ENCODE assay signal across 14 mouse cellular contexts in genomic region chr10:8177618-8178017, GRCm38 (mm10).
DNase-seq lines count a peak whose midpoint lies in the region; ATAC-seq and TF ChIP-seq lines count a peak whose summit lies in the region.
"Had no signal": no experiment of that assay in that cellular context is flagged by ENCODE, and none has a peak within 500 bp of the region (broad histone marks: within the 10 kb centered on the region; RNA-seq: fewer than 3 reads in every experiment).

No protein-coding gene starts in this region.

- H3K9me3 ChIP-seq in kidney, postnatal 0 days (replicated peaks; ENCODE audit: low read length): no peaks in the 10 kb centered on the region
- H3K9me3 ChIP-seq in kidney, embryonic 16.5 days (ENCODE audit: low read length): no peaks in the 10 kb centered on the region
- H3K9me3 ChIP-seq in E14TG2a.4 (ENCODE audit: low read length): peaks cover 10% of the 10 kb centered on the region; the same call in 1 of the 2 replicates
- H3K9me3 ChIP-seq: embryonic facial prominence, embryonic 12.5 days; megakaryocyte, embryonic 14.5 days; neural tube, embryonic 13.5 days had no signal

- H3K4me3 ChIP-seq in kidney, postnatal 0 days (replicated peaks; ENCODE audit: low read depth, low read length): no peak overlapping the region
- no peak overlapping the region for H3K4me3 ChIP-seq in kidney, embryonic 16.5 days (ENCODE audit: low read length)
- H3K4me3 ChIP-seq in E14TG2a.4 (replicated peaks; ENCODE audit: low read length): no peak overlapping the region
- H3K4me3 ChIP-seq: embryonic facial prominence, embryonic 12.5 days; megakaryocyte, embryonic 14.5 days; neural tube, embryonic 13.5 days had no signal

- no peak overlapping the region for H3K27ac ChIP-seq in kidney, postnatal 0 days
- H3K27ac ChIP-seq in kidney, embryonic 16.5 days (ENCODE audit: low read length): no peak overlapping the region

- CTCF ChIA-PET in Patski (lab: Charles Lee): interaction anchor here (1.0 kb wide), 1 partner anchor 18 kb away, joined by 3 read pairs; no protein-coding TSS in a partner anchor

- H3K9ac ChIP-seq in kidney, postnatal 0 days (ENCODE audit: low read depth, low read length): no peak overlapping the region
- no peak overlapping the region for H3K9ac ChIP-seq in kidney, embryonic 16.5 days (replicated peaks; ENCODE audit: low read length)
- H3K9ac ChIP-seq: embryonic facial prominence, embryonic 12.5 days; neural tube, embryonic 13.5 days had no signal

- 72% methylated on average over 5 of the region's 5 CpGs for WGBS in kidney, postnatal 0 days
- WGBS in kidney, embryonic 16.5 days: 74% methylated on average over 5 of the region's 5 CpGs

- DNase-seq in kidney, postnatal 0 days (ENCODE audit: low spot score): peak; percentile 37
- no peak for DNase-seq in Patski (ENCODE audit: low read depth, low spot score)
- no peak for DNase-seq in cerebellum, postnatal 4 days (ENCODE audit: low spot score in 2 of 2)
- DNase-seq in left cerebral cortex, postnatal 25 days (ENCODE audit: low spot score in 2 of 2): no peak
- DNase-seq: adrenal gland, adult 8-10 months; cerebellum, adult 18-20 months; kidney, adult 18-20 months; liver had no signal

- POLR2A ChIA-PET in Patski (lab: Charles Lee): no interaction called here

- H3K4me1 ChIP-seq in kidney, postnatal 0 days (replicated peaks; ENCODE audit: insufficient read depth, low read length): no peaks in the 10 kb centered on the region
- peaks cover 5% of the 10 kb centered on the region; the same call in 1 of the 2 replicates for H3K4me1 ChIP-seq in kidney, embryonic 16.5 days (ENCODE audit: insufficient read depth, low read length)
- peaks cover 19% of the 10 kb centered on the region for H3K4me1 ChIP-seq in E14TG2a.4 (replicated peaks; ENCODE audit: low read depth, low read length)

- H3K27me3 ChIP-seq in kidney, postnatal 0 days (ENCODE audit: insufficient read depth, low read length): no peaks in the 10 kb centered on the region
- H3K27me3 ChIP-seq in kidney, embryonic 16.5 days (ENCODE audit: insufficient read depth, low read length): no peaks in the 10 kb centered on the region
- H3K27me3 ChIP-seq in E14TG2a.4 (ENCODE audit: insufficient read depth, low read length): no peaks in the 10 kb centered on the region
- H3K27me3 ChIP-seq in Patski: no peaks in the 10 kb centered on the region
- H3K27me3 ChIP-seq: embryonic facial prominence, embryonic 12.5 days; neural tube, embryonic 13.5 days had no signal

- H3K36me3 ChIP-seq in kidney, postnatal 0 days (ENCODE audit: insufficient read depth, low read length): no peaks in the 10 kb centered on the region
- no peaks in the 10 kb centered on the region for H3K36me3 ChIP-seq in kidney, embryonic 16.5 days (ENCODE audit: insufficient read depth, low read length)
- H3K36me3 ChIP-seq in E14TG2a.4 (ENCODE audit: insufficient read depth, low read length): no peaks in the 10 kb centered on the region
- H3K36me3 ChIP-seq: embryonic facial prominence, embryonic 12.5 days; neural tube, embryonic 13.5 days had no signal

- in situ Hi-C loops in Patski (cut with MboI; ENCODE audit: low pct_unique_long_range_greater_than_20kb): no loop called here

- intact Hi-C loops in left cerebral cortex, postnatal 25 days (cut with DNase I): loop anchor here (5.0 kb wide), 1 partner anchor 220 kb away; the partner anchor contains the start of gene Tab2

- no peak for ATAC-seq in kidney, postnatal 0 days (replicated peaks; ENCODE audit: low FRiP score, low read depth)
- no peak for ATAC-seq in kidney, embryonic 16.5 days (ENCODE audit: low FRiP score, low TSS enrichment)
- ATAC-seq in Patski: no peak
- 0 out of 2 replicates have a peak, but pooled peaks have one; percentile 24 for ATAC-seq in monocyte, adult 5-6 weeks (replicated peaks; ENCODE audit: insufficient number of reproducible peaks, low FRiP score, low TSS enrichment, poor library complexity, severe bottlenecking)

- no peak overlapping the region for H3K4me2 ChIP-seq in kidney, postnatal 0 days (ENCODE audit: low read length)
- H3K4me2 ChIP-seq in kidney, embryonic 16.5 days (replicated peaks; ENCODE audit: low read depth, low read length): no peak overlapping the region
- H3K4me2 ChIP-seq: embryonic facial prominence, embryonic 12.5 days; neural tube, embryonic 13.5 days had no signal

- peak; percentile 48 for TF ChIP-seq CTCF in kidney, postnatal 0 days (IDR thresholded peaks at IDR 0.05; ENCODE audit: low read depth)
- peak; percentile 53 for TF ChIP-seq CTCF in E14TG2a.4 (conservative IDR thresholded peaks at IDR 0.05; ENCODE audit: low read length)
- peak; percentile 17 for TF ChIP-seq CTCF in Patski (IDR thresholded peaks at IDR 0.05)
